Mouse (Mus musculus): ENCODE results near the gene Olfr1043.
"Not testable (repeated sequence)": the region's sequence is repeated elsewhere in the genome, so short reads cannot be mapped to it uniquely, and the experiment has no call there.

Olfr1043 gene

GRCm38 (mm10) chr2:86167422-86167821, at the start of gene Olfr1043:
Olfr1043 (minus strand) TSS chr2:86167522.
- DNase-seq = no peak

- DNase-seq = no peak
These were observed 35.6 kb upstream of the Olfr1043 start, which contains the start of gene Olfr1045 for GRCm38 (mm10) chr2:86202909-86203308. Olfr1045 (minus strand) TSS chr2:86203009.

- DNase-seq = no peak
These were observed 28.5 kb upstream of the Olfr1043 start for GRCm38 (mm10) chr2:86195863-86196262.

GRCm38 (mm10) chr2:86185583-86185982, 18.3 kb upstream of the Olfr1043 start, which contains the start of gene Olfr52:
Olfr52 (minus strand) TSS chr2:86185683.
- DNase-seq = no peak

- DNase-seq = no peak
These were observed 12.6 kb upstream of the Olfr1043 start for GRCm38 (mm10) chr2:86179950-86180349.

GRCm38 (mm10) chr2:86177720-86178119, 10.4 kb upstream of the Olfr1043 start, which contains the start of gene Olfr1044:
Olfr1044 (minus strand) TSS chr2:86177820.
- no peak for DNase-seq

GRCm38 (mm10) chr2:86175422-86175821, 8.1 kb upstream of the Olfr1043 start:
- not testable (repeated sequence) for DNase-seq

- no peak for DNase-seq
These were observed 5.6 kb downstream of the Olfr1043 start, which contains the start of gene Olfr1042 for GRCm38 (mm10) chr2:86161738-86162137. Olfr1042 (minus strand) TSS chr2:86161838.

GRCm38 (mm10) chr2:86146632-86147031, 20.7 kb downstream of the Olfr1043 start, which contains the start of gene Olfr1040:
Olfr1040 (minus strand) TSS chr2:86146732.
- no peak for DNase-seq

GRCm38 (mm10) chr2:86135828-86136227, 31.5 kb downstream of the Olfr1043 start, which contains the start of gene Olfr1039:
Olfr1039 (minus strand) TSS chr2:86135928.
- DNase-seq = no peak

All from thymus, adult 18-20 months (tissue).